ENCODE assay signal across 12 mouse cellular contexts in genomic region chr5:53047951-53048350, GRCm38 (mm10). TPM values are rescaled to one million over a fixed set of nuclear protein-coding genes. Genes with fewer than 3 reads are reported as not detected.
DNase-seq lines count a peak whose midpoint lies in the region; ATAC-seq and TF ChIP-seq lines count a peak whose summit lies in the region.
"Had no signal": no experiment of that assay in that cellular context is flagged by ENCODE, and none has a peak within 500 bp of the region (broad histone marks: within the 10 kb centered on the region; RNA-seq: fewer than 3 reads in every experiment).

No protein-coding gene starts in this region.

- no peaks in the 10 kb centered on the region for H3K36me3 ChIP-seq in testis, adult 2 months (ENCODE audit: control insufficient read depth, insufficient read depth, low read length)
- H3K36me3 ChIP-seq in lung, embryonic 16.5 days (ENCODE audit: control insufficient read depth, insufficient read depth, low read length): no peaks in the 10 kb centered on the region
- H3K36me3 ChIP-seq: forebrain, embryonic 15.5 days had no signal

- no peak for TF ChIP-seq POLR2A in testis, adult 2 months (IDR thresholded peaks at IDR 0.05; ENCODE audit: control insufficient read depth, low read depth, low read length)

- DNase-seq in testis, postnatal 14 days (ENCODE audit: low spot score): no peak
- DNase-seq in kidney, postnatal 36 days: peak; percentile 55 to 70
- DNase-seq in urinary bladder, postnatal 36 days (ENCODE audit: low spot score in 2 of 2): no peak
- DNase-seq in frontal cortex, postnatal 14 days (ENCODE audit: low spot score in 2 of 2): no peak
- no peak for DNase-seq in ovary, postnatal 10 days (ENCODE audit: low spot score)
- DNase-seq in heart, adult 8-10 months (ENCODE audit: low spot score): no peak
- DNase-seq: heart, adult 11 months had no signal

- WGBS in lung, embryonic 16.5 days: 32% methylated on average over 6 of the region's 6 CpGs

- H3K27me3 ChIP-seq in testis, adult 2 months (ENCODE audit: control insufficient read depth, insufficient read depth, low read length): no peaks in the 10 kb centered on the region
- H3K27me3 ChIP-seq in lung, embryonic 16.5 days (ENCODE audit: control insufficient read depth, insufficient read depth, low read depth, low read length): peaks cover 5% of the 10 kb centered on the region

- peak overlapping the region; percentile 67; the same call in 1 of the 2 replicates for H3K4me2 ChIP-seq in lung, embryonic 16.5 days (ENCODE audit: low read depth, low read length)
- H3K4me2 ChIP-seq: forebrain, embryonic 15.5 days had no signal

- no peaks in the 10 kb centered on the region for H3K9me3 ChIP-seq in lung, embryonic 16.5 days (ENCODE audit: control insufficient read depth, low read length)
- H3K9me3 ChIP-seq: forebrain, embryonic 15.5 days had no signal

- ATAC-seq in lung, embryonic 16.5 days (ENCODE audit: low read depth): peak; percentile 75

- peaks cover 16% of the 10 kb centered on the region for H3K4me1 ChIP-seq in testis, adult 2 months (ENCODE audit: control insufficient read depth, insufficient read depth, low read length)
- H3K4me1 ChIP-seq in lung, embryonic 16.5 days (replicated peaks; ENCODE audit: control insufficient read depth, insufficient read depth, low read length): peaks cover 3% of the 10 kb centered on the region

- no peak overlapping the region for H3K27ac ChIP-seq in testis, adult 2 months (ENCODE audit: control insufficient read depth, insufficient read depth, low read depth, low read length)
- H3K27ac ChIP-seq in lung, embryonic 16.5 days (ENCODE audit: low read length): peak overlapping the region; percentile 36; the same call in 1 of the 2 replicates
- H3K27ac ChIP-seq: forebrain, embryonic 15.5 days had no signal

- TF ChIP-seq CTCF in testis, adult 2 months (IDR thresholded peaks at IDR 0.05; ENCODE audit: control insufficient read depth, insufficient read depth, insufficient replicate concordance, low read depth, low read length): peak; percentile 3; the same call in 1 of the 2 replicates

- H3K9ac ChIP-seq in lung, embryonic 16.5 days (ENCODE audit: low read length): no peak overlapping the region; the same call in 1 of the 2 replicates
- H3K9ac ChIP-seq: forebrain, embryonic 15.5 days had no signal

- H3K4me3 ChIP-seq in testis, adult 2 months (ENCODE audit: control insufficient read depth, low read depth, low read length): no peak overlapping the region
- H3K4me3 ChIP-seq in lung, embryonic 16.5 days (ENCODE audit: low read length): peak overlapping the region; percentile 15; the same call in 1 of the 2 replicates
- H3K4me3 ChIP-seq: forebrain, embryonic 15.5 days had no signal

RNA-seq across cellular contexts. Expression of gene Slc34a2, which starts 10.1 kb away (rescaled TPM):
- 40.3 and 42.3 TPM in 2 replicates for polyA plus RNA-seq in testis, adult 2 months (2012; rRNA removed)
- polyA plus RNA-seq in lung, embryonic 16.5 days (2015; fragmentation: Nextera tagmentation; extraction: Ambion mirVana): 55.4 and 87.5 TPM in 2 replicates
- total RNA-seq in heart, adult 8-10 months (2022): under 1 TPM in 1 of 4 experiments, not detected in 3; 0.09 TPM
- total RNA-seq: left cerebral cortex, postnatal 36 days had no signal
- polyA plus RNA-seq: embryonic facial prominence, embryonic 11.5 days; forebrain, embryonic 15.5 days had no signal

Comparison
In these comparisons a context has a peak if more than half of its experiments do, and no peak if none do; other contexts are left out.
1. DNase-seq: peak in kidney, postnatal 36 days (2 of 2); none in testis, postnatal 14 days (single experiment), urinary bladder, postnatal 36 days (0 of 2), frontal cortex, postnatal 14 days (0 of 2), ovary, postnatal 10 days (single experiment) and heart, adult 8-10 months (single experiment).